Mouse (Mus musculus): ENCODE data around the gene Tbc1d22a. TPM values are rescaled to one million over a fixed set of nuclear protein-coding genes. Genes with fewer than 3 reads are reported as not detected.
A peak's percentile ranks its signal among the peaks of the same experiment; 100 is the strongest.
"Not testable (repeated sequence)": the region's sequence is repeated elsewhere in the genome, so short reads cannot be mapped to it uniquely, and the experiment has no call there.

Tbc1d22a gene
- 10 to 100 TPM; 13.5 to 16.0 TPM for total RNA-seq (2021)
- long read RNA-seq, experiment 1, transcript Tbc1d22a-201 (13 exons, 3,229 nt): major isoform, 6 of 8 reads
- long read RNA-seq, experiment 1, partial matches to known transcripts: 1 of 8 reads
- long read RNA-seq, experiment 1, other reads (novel, unspliced or antisense): 1 of 8 reads
- long read RNA-seq, experiment 2, transcript Tbc1d22a-201 (13 exons, 3,229 nt): major isoform, 13 of 20 reads
- long read RNA-seq, experiment 2, partial matches to known transcripts: 6 of 20 reads
- long read RNA-seq, experiment 2, other reads (novel, unspliced or antisense): 1 of 20 reads

GRCm38 (mm10) chr15:86213753-86214548, at the start of gene Tbc1d22a:
Tbc1d22a (plus strand) TSS chr15:86214459.
- intact Hi-C loops (cut with DNase I): loop anchor here (1.0 kb wide), 1 partner anchor 32 kb away; no protein-coding TSS in a partner anchor

DNA sequence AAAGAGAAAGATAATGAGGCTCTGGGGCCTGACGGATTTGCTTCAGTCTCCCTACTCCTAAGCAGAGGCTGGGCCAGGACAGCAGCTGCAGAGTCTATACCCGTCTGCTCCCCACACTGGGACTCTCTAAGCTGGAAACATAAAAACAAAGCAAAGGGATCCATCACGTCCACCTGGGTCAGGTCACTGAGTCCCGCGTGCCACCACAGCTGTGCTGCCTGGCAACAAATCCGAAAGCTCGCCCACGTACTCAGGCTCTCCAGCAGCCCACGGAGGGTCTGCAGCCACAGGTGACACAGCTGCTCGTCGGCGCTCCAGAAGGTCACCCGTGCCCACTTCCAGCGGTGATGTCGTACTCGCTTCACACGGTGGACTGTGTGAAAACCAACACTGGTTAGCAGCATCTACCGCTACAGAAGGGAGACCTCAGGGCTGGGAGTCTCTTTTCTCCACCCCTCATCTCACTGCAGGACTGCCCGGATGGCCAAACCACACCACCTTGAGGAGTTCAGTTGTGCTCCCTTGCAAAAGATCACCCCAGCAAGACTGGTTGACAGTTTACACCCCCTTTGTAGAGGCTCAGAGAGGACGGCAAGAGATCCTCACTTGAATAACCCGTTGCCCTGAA, 49.4 kb upstream of the Tbc1d22a start:
- intact Hi-C loops (cut with DNase I): no loop called here
- DNase-seq: no peak

More at GRCm38 (mm10) chr15:86213753-86214548, at the start of gene Tbc1d22a:
- DNase-seq: peak; percentile 89 to 90

- no peak for DNase-seq
- intact Hi-C loops (cut with DNase I): no loop called here
Observed at GRCm38 (mm10) chr15:86165811-86166590, 48.3 kb upstream of the Tbc1d22a start.

GRCm38 (mm10) chr15:86167032-86167655, 47.1 kb upstream of the Tbc1d22a start:
- intact Hi-C loops (cut with DNase I): no loop called here
- DNase-seq: no peak

- intact Hi-C loops (cut with DNase I): no loop called here
- no peak for DNase-seq
Observed at GRCm38 (mm10) chr15:86167787-86168504, 46.3 kb upstream of the Tbc1d22a start.

DNA sequence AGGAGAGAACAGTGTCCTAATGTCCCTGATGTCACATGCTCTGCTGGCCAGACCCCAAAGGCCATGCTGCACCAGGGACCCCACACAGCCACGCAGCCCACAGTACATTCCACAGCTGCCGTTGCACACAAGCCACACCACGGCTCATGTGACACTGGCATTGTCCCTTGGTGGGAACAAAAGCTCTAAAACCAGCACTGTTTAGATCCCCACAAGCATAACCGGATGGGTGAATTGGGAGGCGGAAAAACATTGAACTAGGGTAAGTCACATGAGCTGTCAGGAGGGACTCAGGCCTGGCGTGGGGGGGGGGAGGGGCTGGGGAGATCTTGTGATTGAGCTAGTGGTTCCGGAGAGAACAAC, 45.8 kb upstream of the Tbc1d22a start:
- intact Hi-C loops (cut with DNase I): no loop called here

GRCm38 (mm10) chr15:86168941-86169816, 45.1 kb upstream of the Tbc1d22a start:
- intact Hi-C loops (cut with DNase I): no loop called here
- DNase-seq: no peak

More for the DNA sequence above, 45.8 kb upstream of the Tbc1d22a start:
- DNase-seq: no peak

DNA sequence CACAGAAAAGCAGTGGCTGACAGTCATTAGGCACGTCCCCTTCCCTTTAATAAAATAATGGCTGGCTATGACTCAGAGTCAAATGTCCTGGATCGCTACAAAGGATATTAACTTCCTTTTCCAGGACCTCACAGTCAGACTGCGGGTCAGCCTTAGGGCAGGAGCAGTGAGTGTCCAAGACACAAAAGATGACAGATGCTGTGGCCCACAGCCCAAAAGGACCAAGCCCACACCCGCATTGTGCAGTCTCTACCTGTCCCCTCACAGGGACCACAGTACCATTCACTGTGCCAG, 44.5 kb upstream of the Tbc1d22a start:
- no peak for DNase-seq
- intact Hi-C loops (cut with DNase I): no loop called here

DNA sequence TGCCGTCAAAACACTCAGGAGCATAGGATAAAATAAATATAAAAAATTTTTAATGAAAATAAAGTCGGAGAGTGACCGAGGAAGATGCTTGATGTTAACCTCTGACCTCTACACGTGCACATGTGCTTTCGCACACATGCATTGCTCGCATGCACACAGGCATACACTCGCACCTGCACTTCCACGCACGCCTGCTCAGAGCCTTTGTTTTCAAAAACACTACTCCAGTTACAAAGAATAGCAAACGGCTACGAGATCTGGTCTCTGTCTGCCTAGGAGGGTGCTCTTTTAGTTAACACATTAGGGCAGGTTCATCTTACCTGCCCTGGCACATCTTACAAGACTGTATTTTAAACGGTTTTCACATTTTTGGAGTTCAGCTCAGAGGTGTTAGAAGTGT, 42.9 kb upstream of the Tbc1d22a start:
- intact Hi-C loops (cut with DNase I): no loop called here
- no peak for DNase-seq

DNA sequence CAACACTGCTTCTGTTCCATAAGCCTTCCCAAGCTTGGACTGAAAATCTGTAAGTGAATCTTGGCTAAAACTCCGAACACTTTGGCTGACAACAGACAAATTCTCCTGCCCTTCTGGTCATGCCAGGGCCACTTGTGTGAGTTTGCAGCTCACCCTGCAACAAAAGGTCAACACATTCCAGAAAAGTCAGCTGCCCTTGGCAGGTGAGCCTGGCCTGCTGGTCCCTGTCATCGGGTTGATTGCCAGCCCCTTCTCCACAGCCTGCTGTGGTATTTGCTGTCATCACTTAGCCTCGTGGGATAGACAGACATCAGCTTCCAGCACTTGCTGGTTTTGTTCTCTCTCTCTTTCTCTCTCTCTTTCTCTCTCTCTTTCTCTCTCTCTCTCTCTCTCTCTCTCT, 42.1 kb upstream of the Tbc1d22a start:
- DNase-seq: no peak
- intact Hi-C loops (cut with DNase I): no loop called here

DNA sequence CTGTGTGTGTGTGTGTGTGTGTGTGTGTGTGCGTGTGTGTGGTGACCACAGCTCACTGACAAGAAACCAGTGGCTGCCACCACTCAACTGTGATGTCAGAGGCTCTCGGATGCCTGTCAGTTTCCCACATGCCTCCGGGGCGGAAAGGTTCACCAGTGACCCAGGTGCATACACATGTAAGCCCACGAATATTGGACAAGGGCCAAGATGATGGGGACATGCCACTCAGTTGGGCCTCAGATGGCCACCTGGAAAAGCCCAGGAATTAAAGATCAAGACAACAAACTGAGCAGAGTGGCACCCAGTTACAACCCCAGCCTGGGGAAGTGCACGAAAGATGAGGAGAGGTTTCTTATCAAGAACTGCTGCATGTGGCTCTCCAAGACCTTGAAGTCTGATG, 41.7 kb upstream of the Tbc1d22a start:
- intact Hi-C loops (cut with DNase I): no loop called here
- DNase-seq: no peak

DNA sequence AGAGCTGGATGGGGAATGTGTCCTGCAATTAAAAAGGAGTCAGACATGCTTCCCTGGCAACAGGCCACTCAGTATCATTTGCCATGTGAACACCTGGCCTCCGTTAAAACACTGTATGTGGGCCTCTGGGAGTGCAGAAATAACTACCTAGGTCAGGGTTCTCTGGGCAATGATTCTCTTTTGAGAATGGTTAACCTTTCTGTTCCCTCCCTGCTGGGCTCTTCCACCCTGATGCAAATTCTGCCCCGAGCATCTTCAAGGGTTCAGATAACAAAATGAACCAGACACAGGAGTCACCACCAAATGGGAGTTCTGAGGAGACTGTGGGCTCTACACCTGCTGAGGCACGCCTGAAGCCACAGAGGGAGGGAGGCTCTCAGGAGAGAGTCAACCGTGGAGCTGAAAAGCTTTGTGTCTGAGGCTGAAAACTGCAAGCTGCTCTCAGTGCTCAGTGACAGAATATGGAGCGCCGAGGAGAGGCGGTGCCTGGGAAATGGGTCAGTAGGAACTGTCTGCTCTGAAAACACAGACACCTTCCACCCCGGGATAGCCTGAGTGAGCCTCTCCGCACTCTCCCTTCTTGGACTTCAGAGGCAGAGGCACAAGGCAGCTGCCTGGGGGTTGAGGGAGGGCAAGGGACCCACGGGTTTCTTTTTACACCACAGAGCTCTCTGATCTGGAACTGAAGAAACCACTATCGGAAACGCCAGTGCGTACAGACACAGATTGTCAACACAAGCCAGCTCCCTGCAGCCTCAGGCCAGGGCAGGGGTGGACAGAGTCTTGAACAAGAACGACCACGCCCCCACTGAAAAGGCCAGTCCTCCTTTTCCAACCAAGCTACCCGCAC, 40.9 kb upstream of the Tbc1d22a start:
- intact Hi-C loops (cut with DNase I): no loop called here
- no peak for DNase-seq

DNA sequence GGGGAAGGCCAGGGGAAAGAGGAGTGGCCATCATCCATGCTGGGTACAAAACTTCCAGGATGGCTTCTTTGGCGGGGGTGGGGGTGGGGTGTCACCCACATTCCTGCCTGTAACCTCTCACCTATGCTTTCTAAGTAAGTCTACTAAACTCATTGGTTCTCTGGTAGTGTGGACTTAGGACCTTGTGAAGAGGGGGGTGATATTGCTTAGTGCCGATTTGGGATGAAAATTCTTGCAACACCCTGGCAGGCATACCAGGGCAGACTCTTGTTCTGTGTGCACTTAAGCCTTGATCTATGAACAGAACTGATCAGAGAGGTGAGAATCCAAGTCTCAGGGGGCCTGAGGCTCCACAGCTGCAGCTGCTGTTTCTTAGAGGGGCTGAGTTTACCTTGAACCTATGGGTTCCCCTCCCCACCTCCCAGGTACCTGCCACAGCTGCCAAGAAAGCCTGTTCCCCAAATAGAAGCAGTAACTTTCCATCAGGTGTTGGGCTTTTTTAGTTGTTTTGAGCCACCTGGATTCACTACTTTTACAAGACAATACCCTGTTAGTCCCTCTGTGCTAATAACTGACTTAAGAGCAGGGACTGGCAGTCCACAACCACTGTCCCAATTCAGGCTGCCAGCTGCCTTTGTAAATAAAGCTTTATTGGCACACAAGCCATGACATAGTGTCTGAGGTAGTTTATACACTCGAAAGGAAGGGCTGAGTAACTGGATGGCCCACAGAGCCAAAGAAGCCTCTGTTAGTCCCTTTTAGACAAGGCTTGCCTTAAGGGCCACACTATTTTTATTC, 38.8 kb upstream of the Tbc1d22a start:
- intact Hi-C loops (cut with DNase I): no loop called here
- DNase-seq: no peak

DNA sequence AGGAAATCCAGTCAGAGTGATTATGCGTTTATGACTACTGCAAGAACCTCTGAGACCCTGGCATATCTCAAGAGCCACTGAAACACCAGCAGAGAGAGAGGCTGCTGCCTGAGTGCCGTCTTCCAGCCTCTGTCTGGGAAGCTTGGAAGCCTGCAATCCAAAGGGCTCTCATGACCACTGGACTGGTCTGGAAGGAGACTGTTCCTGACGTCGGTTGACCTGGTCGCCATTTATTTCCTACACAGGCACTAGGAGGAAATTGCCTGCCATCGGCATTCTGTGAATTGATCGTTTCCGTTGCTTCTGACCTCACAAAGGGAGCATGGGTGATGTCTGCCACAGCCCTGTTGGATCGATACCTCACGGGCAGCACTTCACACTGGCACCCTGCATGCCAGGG, 38.1 kb upstream of the Tbc1d22a start:
- intact Hi-C loops (cut with DNase I): no loop called here
- no peak for DNase-seq

- intact Hi-C loops (cut with DNase I): no loop called here
Observed at GRCm38 (mm10) chr15:86176771-86177702, 37.2 kb upstream of the Tbc1d22a start.

DNA sequence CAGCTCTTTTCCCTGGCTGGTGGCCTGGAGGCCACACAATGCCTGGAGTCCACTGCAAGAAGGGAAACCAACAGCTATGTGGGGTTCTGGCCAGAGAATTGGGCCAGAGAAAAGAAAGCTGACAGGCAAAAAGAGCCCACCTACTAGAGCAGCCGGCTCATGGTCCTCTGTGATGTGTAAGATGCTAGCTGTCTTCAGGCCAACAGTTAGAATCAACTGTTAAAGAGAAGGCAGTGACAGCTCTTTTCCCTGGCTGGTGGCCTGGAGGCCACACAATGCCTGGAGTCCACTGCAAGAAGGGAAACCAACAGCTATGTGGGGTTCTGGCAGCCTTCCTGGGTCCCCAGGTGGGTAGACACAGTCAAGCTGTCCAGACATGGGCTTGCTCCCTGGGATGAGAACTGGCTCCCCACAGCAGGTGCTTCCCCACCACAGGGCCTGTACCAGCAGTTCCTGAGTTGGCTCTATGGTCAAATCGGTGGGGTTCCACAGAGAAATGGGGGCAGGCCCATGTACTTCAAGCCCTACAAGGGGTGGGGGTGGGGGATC, 36.5 kb upstream of the Tbc1d22a start:
- intact Hi-C loops (cut with DNase I); DNase-seq: not testable (repeated sequence)

More at GRCm38 (mm10) chr15:86176771-86177702, 37.2 kb upstream of the Tbc1d22a start:
- no peak for DNase-seq

Data from gastrocnemius, postnatal 36 days (tissue).